Mouse (Mus musculus) hindbrain, embryonic 16.5 days (tissue): Measurements from ENCODE around the gene Sorbs1. TPM values are rescaled to one million over a fixed set of nuclear protein-coding genes. Genes with fewer than 3 reads are reported as not detected.

Experiments used
- ATAC-seq: fragments of 200-750 bp; cut with Nextera tagmentation; 2 replicates; pipeline ENCODE4 v1.8.0; 2017; ENCODE audit warnings: moderate TSS enrichment, moderate library complexity
- H3K27ac ChIP-seq: fragments of 300-500 bp; sonication (generic); 2 replicates; pipeline ENCODE4 v1.5.1; 2014; ENCODE audit warnings: low read depth, mild to moderate bottlenecking, control low read depth, low read length, moderate library complexity
- H3K27me3 ChIP-seq: fragments of 300-500 bp; sonication (generic); replicated peaks from 2 replicates; pipeline ENCODE4 v1.6.1; 2014; ENCODE audit warnings: low read length; ENCODE audit not compliant: control insufficient read depth, insufficient read depth
- H3K36me3 ChIP-seq: fragments of 300-500 bp; sonication (generic); 2 replicates; pipeline ENCODE4 v1.6.1; 2014; ENCODE audit warnings: mild to moderate bottlenecking, low read length, moderate library complexity, mixed read lengths; ENCODE audit not compliant: control insufficient read depth, insufficient read depth
- H3K4me1 ChIP-seq: fragments of 300-500 bp; sonication (generic); 2 replicates; pipeline ENCODE4 v1.6.1; 2014; ENCODE audit warnings: low read depth, low read length; ENCODE audit not compliant: control insufficient read depth, insufficient read depth
- H3K4me2 ChIP-seq: fragments of 300-500 bp; sonication (generic); 2 replicates; pipeline ENCODE4 v1.6.1; 2014; ENCODE audit warnings: mild to moderate bottlenecking, low read length, control low read depth, moderate library complexity
- H3K4me3 ChIP-seq: fragments of 300-500 bp; sonication (generic); 2 replicates; pipeline ENCODE4 v1.5.1; 2014; ENCODE audit warnings: mild to moderate bottlenecking, low read length, control low read depth, moderate library complexity
- H3K9ac ChIP-seq: fragments of 300-500 bp; sonication (generic); 2 replicates; pipeline ENCODE4 v1.6.1; 2014; ENCODE audit warnings: low read depth, mild to moderate bottlenecking, control low read depth, low read length, moderate library complexity
- H3K9me3 ChIP-seq: fragments of 300-500 bp; sonication (generic); 2 replicates; pipeline ENCODE4 v1.6.1; 2014; ENCODE audit warnings: mild to moderate bottlenecking, low read length, moderate library complexity; ENCODE audit not compliant: control insufficient read depth
- WGBS: fragments of 180-500 bp; shearing (Covaris S2); extraction: QIAGEN DNeasy Blood & Tissue Kit; methylation state at CpG from one replicate; pipeline ENCODE4 v1.1.7; 2014; 5-methylcytosine and 5-hydroxymethylcytosine counted together
- polyA plus RNA-seq: library from polyadenylated mRNA; unstranded; fragments of >200 nt; fragmentation: Nextera tagmentation; extraction: Ambion mirVana; gene quantifications from 2 replicates; pipeline ENCODE4 v1.2.1, GENCODE M21; 2015

Gene Sorbs1
- polyA plus RNA-seq, 1 experiment from 2014 or later: 83.6 TPM

GRCm38 (mm10) chr19:40548386-40548785, 34.8 kb upstream of the Sorbs1 start:
- Histone ChIP-seq H3K4me1 (no peaks in the 10 kb centered on the region), H3K4me3 (no peak overlapping the region), H3K4me2 (no peak overlapping the region), H3K9ac (no peak overlapping the region), H3K27ac (no peak overlapping the region), H3K36me3 (peaks cover 11% of the 10 kb centered on the region; the same call in 1 of the 2 replicates), H3K9me3 (no peaks in the 10 kb centered on the region), H3K27me3 (no peaks in the 10 kb centered on the region)
- no peak for ATAC-seq
- WGBS: 81% methylated on average over 6 of the region's 6 CpGs

- Histone ChIP-seq H3K27ac (no peak overlapping the region), H3K4me2 (no peak overlapping the region), H3K9ac (no peak overlapping the region), H3K36me3 (no peaks in the 10 kb centered on the region), H3K4me3 (no peak overlapping the region), H3K9me3 (no peaks in the 10 kb centered on the region), H3K4me1 (no peaks in the 10 kb centered on the region), H3K27me3 (no peaks in the 10 kb centered on the region)
- ATAC-seq: peak; percentile 93
- WGBS: 7% methylated on average over 3 of the region's 3 CpGs
These were observed 31.3 kb upstream of the Sorbs1 start for GRCm38 (mm10) chr19:40544856-40545255.

GRCm38 (mm10) chr19:40542776-40543175, 29.2 kb upstream of the Sorbs1 start:
- Histone ChIP-seq H3K9ac (no peak overlapping the region), H3K4me1 (no peaks in the 10 kb centered on the region), H3K4me3 (no peak overlapping the region), H3K36me3 (no peaks in the 10 kb centered on the region), H3K27ac (no peak overlapping the region), H3K9me3 (no peaks in the 10 kb centered on the region), H3K27me3 (no peaks in the 10 kb centered on the region), H3K4me2 (no peak overlapping the region)
- no peak for ATAC-seq
- 81% methylated on average over 7 of the region's 7 CpGs for WGBS

- Histone ChIP-seq H3K9me3 (no peaks in the 10 kb centered on the region), H3K27me3 (no peaks in the 10 kb centered on the region), H3K4me3 (no peak overlapping the region), H3K4me2 (no peak overlapping the region), H3K27ac (no peak overlapping the region), H3K36me3 (no peaks in the 10 kb centered on the region), H3K9ac (no peak overlapping the region), H3K4me1 (no peaks in the 10 kb centered on the region)
- 96% methylated on average over 6 of the region's 6 CpGs for WGBS
- ATAC-seq: no peak
These were observed 22.9 kb upstream of the Sorbs1 start for GRCm38 (mm10) chr19:40536526-40536925.

GRCm38 (mm10) chr19:40532525-40532924, 18.9 kb upstream of the Sorbs1 start:
- Histone ChIP-seq H3K9ac (no peak overlapping the region), H3K4me3 (no peak overlapping the region), H3K27ac (no peak overlapping the region), H3K36me3 (no peaks in the 10 kb centered on the region), H3K9me3 (no peaks in the 10 kb centered on the region), H3K27me3 (no peaks in the 10 kb centered on the region), H3K4me2 (no peak overlapping the region), H3K4me1 (no peaks in the 10 kb centered on the region)
- 90% methylated on average over 5 of the region's 5 CpGs for WGBS
- no peak for ATAC-seq

GRCm38 (mm10) chr19:40530323-40530722, 16.7 kb upstream of the Sorbs1 start:
- no peak overlapping the region for H3K4me2 ChIP-seq
- H3K4me1 ChIP-seq: no peaks in the 10 kb centered on the region
- no peaks in the 10 kb centered on the region for H3K9me3 ChIP-seq
- no peak overlapping the region for H3K9ac ChIP-seq
- H3K36me3 ChIP-seq: no peaks in the 10 kb centered on the region
- ATAC-seq: no peak
- no peak overlapping the region for H3K4me3 ChIP-seq
- no peak overlapping the region for H3K27ac ChIP-seq
- no peaks in the 10 kb centered on the region for H3K27me3 ChIP-seq
- WGBS: 75% methylated on average over 2 of the region's 2 CpGs

- no peaks in the 10 kb centered on the region for H3K9me3 ChIP-seq
- H3K4me3 ChIP-seq: no peak overlapping the region
- no peaks in the 10 kb centered on the region for H3K27me3 ChIP-seq
- ATAC-seq: no peak
- H3K36me3 ChIP-seq: no peaks in the 10 kb centered on the region
- H3K27ac ChIP-seq: no peak overlapping the region
- no peak overlapping the region for H3K9ac ChIP-seq
- no peak overlapping the region for H3K4me2 ChIP-seq
- no peaks in the 10 kb centered on the region for H3K4me1 ChIP-seq
These were observed 14.7 kb upstream of the Sorbs1 start for GRCm38 (mm10) chr19:40528254-40528653.

GRCm38 (mm10) chr19:40526367-40527014, 12.9 kb upstream of the Sorbs1 start:
- H3K4me3 ChIP-seq: no peak overlapping the region
- no peaks in the 10 kb centered on the region for H3K36me3 ChIP-seq
- no peak for ATAC-seq
- WGBS: 81% methylated on average over 9 of the region's 9 CpGs
- H3K4me2 ChIP-seq: no peak overlapping the region
- H3K4me1 ChIP-seq: no peaks in the 10 kb centered on the region
- no peaks in the 10 kb centered on the region for H3K27me3 ChIP-seq
- H3K9me3 ChIP-seq: no peaks in the 10 kb centered on the region
- H3K27ac ChIP-seq: no peak overlapping the region
- H3K9ac ChIP-seq: no peak overlapping the region

GRCm38 (mm10) chr19:40523431-40524005, 9.9 kb upstream of the Sorbs1 start:
- H3K4me3 ChIP-seq: no peak overlapping the region
- H3K36me3 ChIP-seq: no peaks in the 10 kb centered on the region
- H3K27me3 ChIP-seq: no peaks in the 10 kb centered on the region
- H3K4me1 ChIP-seq: no peaks in the 10 kb centered on the region
- H3K9ac ChIP-seq: no peak overlapping the region
- no peak overlapping the region for H3K4me2 ChIP-seq
- H3K9me3 ChIP-seq: no peaks in the 10 kb centered on the region
- no peak for ATAC-seq
- WGBS: 49% methylated on average over 8 of the region's 8 CpGs
- H3K27ac ChIP-seq: no peak overlapping the region
